Mouse (Mus musculus) forebrain, embryonic 11.5 days (tissue): ENCODE results near the gene Rasl12. TPM values are rescaled to one million over a fixed set of nuclear protein-coding genes. Genes with fewer than 3 reads are reported as not detected.

Experiments
- ATAC-seq: fragments of 200-750 bp; cut with Nextera tagmentation; replicated peaks from 2 replicates; pipeline ENCODE4 v1.8.0; 2017; ENCODE audit warnings: moderate TSS enrichment; ENCODE audit not compliant: low FRiP score
- DNase-seq: peaks from one replicate; pipeline ENCODE4 v3.0.0-alpha.2; 2017; ENCODE audit warnings: low spot score
- H3K27ac ChIP-seq: fragments of 300-500 bp; sonication (generic); 2 replicates; pipeline ENCODE4 v1.5.1; 2014; ENCODE audit warnings: low read depth, low read length
- H3K27me3 ChIP-seq: fragments of 300-500 bp; sonication (generic); 2 replicates; pipeline ENCODE4 v1.6.1; 2014; ENCODE audit warnings: mild to moderate bottlenecking, low read length, mixed read lengths; ENCODE audit not compliant: control insufficient read depth, insufficient read depth
- H3K36me3 ChIP-seq: fragments of 300-500 bp; sonication (generic); 2 replicates; pipeline ENCODE4 v1.6.1; 2014; ENCODE audit warnings: mild to moderate bottlenecking, low read length, moderate library complexity, mixed read lengths; ENCODE audit not compliant: control insufficient read depth, insufficient read depth
- H3K4me1 ChIP-seq: fragments of 300-500 bp; sonication (generic); replicated peaks from 2 replicates; pipeline ENCODE4 v1.6.1; 2014; ENCODE audit warnings: low read length, mixed read lengths; ENCODE audit not compliant: control insufficient read depth, insufficient read depth
- H3K4me2 ChIP-seq: fragments of 300-500 bp; sonication (generic); 2 replicates; pipeline ENCODE4 v1.6.1; 2014; ENCODE audit warnings: low read depth, mild to moderate bottlenecking, low read length, moderate library complexity, mixed read lengths; ENCODE audit not compliant: severe bottlenecking
- H3K4me3 ChIP-seq: fragments of 300-500 bp; sonication (generic); 2 replicates; pipeline ENCODE4 v1.5.1; 2014; ENCODE audit warnings: low read depth, low read length
- H3K9ac ChIP-seq: fragments of 300-500 bp; sonication (generic); 2 replicates; pipeline ENCODE4 v1.6.1; 2014; ENCODE audit warnings: low read length
- H3K9me3 ChIP-seq: fragments of 300-500 bp; sonication (generic); 2 replicates; pipeline ENCODE4 v1.6.1; 2016; ENCODE audit warnings: low read length, mixed read lengths; ENCODE audit not compliant: control insufficient read depth
- WGBS: fragments of 180-500 bp; shearing (Covaris S2); extraction: QIAGEN DNeasy Blood & Tissue Kit; methylation state at CpG from one replicate; pipeline ENCODE4 v1.1.7; 2014; 5-methylcytosine and 5-hydroxymethylcytosine counted together
- polyA plus RNA-seq: library from polyadenylated mRNA; unstranded; fragments of >200 nt; fragmentation: Nextera tagmentation; extraction: Ambion mirVana; gene quantifications from 2 replicates; pipeline ENCODE4 v1.2.1, GENCODE M21; 2014

Gene Rasl12
- polyA plus RNA-seq, 1 experiment from 2014 or later, result 7.2 TPM

DNA sequence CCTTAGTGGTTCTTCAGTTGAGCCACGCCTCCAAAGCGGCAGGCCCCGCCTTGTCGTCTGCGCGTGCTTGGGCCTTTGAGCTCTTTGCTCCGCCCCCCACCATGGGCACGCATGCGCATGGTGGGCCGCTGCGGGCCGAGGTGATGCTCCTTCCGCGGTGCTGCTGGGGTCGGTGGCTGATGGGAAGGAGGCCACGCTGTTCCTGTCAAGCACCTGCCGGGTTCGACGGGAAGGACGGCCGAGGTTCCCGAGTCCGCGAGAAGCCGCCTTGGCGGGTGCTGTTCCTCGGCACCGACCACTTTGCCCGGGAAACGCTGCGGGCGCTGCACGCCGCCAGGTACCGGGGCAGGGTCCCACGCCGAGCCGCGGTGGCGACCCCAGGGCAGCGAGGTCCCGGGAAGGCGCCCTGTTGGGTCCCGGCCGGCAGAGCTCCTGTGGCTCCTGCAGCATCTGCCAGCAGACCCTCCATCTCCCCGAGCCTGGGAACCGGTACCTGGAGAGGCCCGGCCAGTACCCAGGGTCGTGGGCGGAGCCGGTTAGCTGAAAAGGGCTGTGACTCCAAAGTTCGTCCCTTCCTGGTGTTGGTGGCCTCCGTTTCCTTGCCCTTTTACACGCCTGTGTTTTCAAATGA, 37.5 kb downstream of the Rasl12 start, which contains the start of gene Mtfmt:
Mtfmt (plus strand) TSS at position 112 of the 631 bp plus-strand sequence.
- peak within 1 kb of the TSS; percentile 88 for H3K4me3 ChIP-seq
- H3K9me3 ChIP-seq, result no peaks in the 10 kb centered on the region
- H3K4me1 ChIP-seq, result no peaks in the 10 kb centered on the region
- H3K4me2 ChIP-seq, result peak within 1 kb of the TSS; percentile 77
- H3K27ac ChIP-seq, result no peak within 1 kb of the TSS
- peak; percentile 96 for DNase-seq
- WGBS, result under 1% methylated on average over 54 of the region's 54 CpGs
- peak within 1 kb of the TSS; percentile 85 for H3K9ac ChIP-seq
- H3K27me3 ChIP-seq, result no peaks in the 10 kb centered on the region
- ATAC-seq, result peak; percentile 91
- H3K36me3 ChIP-seq, result no peaks in the 10 kb centered on the region

DNA sequence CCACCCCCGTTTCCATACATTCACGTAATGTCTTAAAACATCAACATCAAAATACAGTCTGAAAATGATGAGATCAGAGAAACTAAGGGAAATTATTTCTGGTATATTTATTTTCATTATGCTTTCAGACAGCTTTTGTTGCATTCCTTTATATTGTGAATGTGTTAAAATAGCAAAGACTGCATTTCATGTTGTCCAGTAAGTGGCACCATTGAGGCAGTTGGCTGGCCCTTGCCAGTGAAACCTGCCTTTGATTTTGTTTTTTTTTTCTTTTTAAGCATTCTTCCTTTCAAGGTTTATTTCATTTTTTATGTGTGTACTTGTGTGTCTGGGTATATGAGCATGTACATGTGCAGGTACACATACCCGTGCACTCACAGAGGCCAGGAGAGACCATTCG, 46.4 kb downstream of the Rasl12 start:
- 93% methylated on average over 4 of the region's 4 CpGs for WGBS
- Histone ChIP-seq H3K27ac (no peak overlapping the region), H3K27me3 (no peaks in the 10 kb centered on the region), H3K4me1 (no peaks in the 10 kb centered on the region), H3K4me2 (no peak overlapping the region), H3K4me3 (no peak overlapping the region), H3K36me3 (peaks cover 12% of the 10 kb centered on the region), H3K9ac (no peak overlapping the region), H3K9me3 (no peaks in the 10 kb centered on the region)
- no peak for DNase-seq
- no peak for ATAC-seq

DNA sequence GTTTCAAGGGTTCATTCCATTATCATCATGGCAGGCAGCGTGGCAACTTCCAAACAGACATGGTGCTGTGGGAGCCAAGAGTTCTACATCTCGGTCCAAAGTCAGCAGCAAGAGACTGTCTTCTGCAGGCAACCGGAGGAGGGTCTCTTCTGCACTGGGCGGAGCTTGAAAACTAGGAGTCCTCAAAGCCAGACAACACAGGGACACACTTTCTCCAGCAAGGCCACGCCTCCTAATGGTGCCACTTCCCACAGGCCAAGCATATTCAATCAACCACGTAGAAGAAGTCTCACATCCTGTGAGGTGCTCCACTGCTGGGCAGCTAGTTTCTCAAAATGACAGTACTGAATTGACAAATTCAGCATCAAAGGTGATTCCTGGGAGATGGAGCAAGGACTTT, 49.6 kb downstream of the Rasl12 start:
- H3K9ac ChIP-seq, result no peak overlapping the region
- no peak overlapping the region for H3K4me2 ChIP-seq
- no peak for ATAC-seq
- DNase-seq, result no peak
- no peak overlapping the region for H3K4me3 ChIP-seq
- H3K36me3 ChIP-seq, result peaks cover 12% of the 10 kb centered on the region
- no peaks in the 10 kb centered on the region for H3K9me3 ChIP-seq
- H3K4me1 ChIP-seq, result no peaks in the 10 kb centered on the region
- no peaks in the 10 kb centered on the region for H3K27me3 ChIP-seq
- H3K27ac ChIP-seq, result no peak overlapping the region
- 90% methylated on average over 6 of the region's 6 CpGs for WGBS

DNA sequence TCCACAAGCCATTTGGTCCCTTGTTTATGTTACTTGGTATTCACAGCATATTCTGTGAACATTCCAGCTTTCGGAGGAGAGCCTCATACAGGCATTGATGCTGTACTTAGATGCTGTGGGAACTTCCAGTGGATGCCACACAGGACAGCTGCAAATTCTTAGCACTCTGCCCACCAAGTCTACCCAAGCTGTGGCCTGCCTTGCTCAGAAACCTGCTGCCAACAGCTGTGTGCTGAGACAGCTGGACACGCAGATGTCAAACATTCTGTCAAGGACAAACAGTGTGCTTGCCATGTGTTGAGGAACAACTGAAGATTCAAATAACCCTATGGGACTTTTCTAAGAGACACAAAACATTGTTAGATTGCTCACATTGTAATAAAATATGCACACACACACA, 60.7 kb downstream of the Rasl12 start:
- no peak overlapping the region for H3K9ac ChIP-seq
- DNase-seq, result no peak
- no peak for ATAC-seq
- peaks cover 6% of the 10 kb centered on the region for H3K4me1 ChIP-seq
- no peaks in the 10 kb centered on the region for H3K9me3 ChIP-seq
- H3K27me3 ChIP-seq, result no peaks in the 10 kb centered on the region
- H3K4me3 ChIP-seq, result no peak overlapping the region
- no peak overlapping the region for H3K4me2 ChIP-seq
- 97% methylated on average over 2 of the region's 2 CpGs for WGBS
- H3K27ac ChIP-seq, result no peak overlapping the region
- H3K36me3 ChIP-seq, result no peaks in the 10 kb centered on the region

DNA sequence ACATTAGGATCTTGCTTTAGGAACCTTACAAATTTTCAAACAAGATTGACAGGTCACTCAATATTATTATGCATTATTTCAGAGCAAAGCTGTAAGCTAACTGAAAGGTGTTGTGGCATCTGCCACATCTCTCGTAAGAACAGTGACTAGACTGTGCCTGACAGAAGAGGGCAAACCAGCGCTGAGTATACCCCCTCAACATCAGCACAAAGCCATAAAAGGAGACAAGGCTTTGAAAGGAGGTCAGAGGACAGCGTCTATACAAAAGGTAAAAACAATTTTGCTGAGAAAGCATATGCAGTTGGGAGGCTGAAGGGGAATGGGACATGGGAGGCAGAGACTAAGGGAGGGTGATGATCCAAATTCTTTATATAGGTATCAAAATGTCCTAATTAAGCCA, 61.9 kb downstream of the Rasl12 start:
- Histone ChIP-seq H3K4me3 (peak overlapping the region; percentile 71), H3K27ac (peak overlapping the region; percentile 19; the same call in 1 of the 2 replicates), H3K4me2 (peak overlapping the region; percentile 75; the same call in 1 of the 2 replicates), H3K9me3 (no peaks in the 10 kb centered on the region), H3K27me3 (no peaks in the 10 kb centered on the region), H3K4me1 (peaks cover 6% of the 10 kb centered on the region), H3K36me3 (no peaks in the 10 kb centered on the region), H3K9ac (peak overlapping the region; percentile 84)
- 40% methylated on average over 3 of the region's 3 CpGs for WGBS
- ATAC-seq (peak; percentile 21), DNase-seq (no peak)

DNA sequence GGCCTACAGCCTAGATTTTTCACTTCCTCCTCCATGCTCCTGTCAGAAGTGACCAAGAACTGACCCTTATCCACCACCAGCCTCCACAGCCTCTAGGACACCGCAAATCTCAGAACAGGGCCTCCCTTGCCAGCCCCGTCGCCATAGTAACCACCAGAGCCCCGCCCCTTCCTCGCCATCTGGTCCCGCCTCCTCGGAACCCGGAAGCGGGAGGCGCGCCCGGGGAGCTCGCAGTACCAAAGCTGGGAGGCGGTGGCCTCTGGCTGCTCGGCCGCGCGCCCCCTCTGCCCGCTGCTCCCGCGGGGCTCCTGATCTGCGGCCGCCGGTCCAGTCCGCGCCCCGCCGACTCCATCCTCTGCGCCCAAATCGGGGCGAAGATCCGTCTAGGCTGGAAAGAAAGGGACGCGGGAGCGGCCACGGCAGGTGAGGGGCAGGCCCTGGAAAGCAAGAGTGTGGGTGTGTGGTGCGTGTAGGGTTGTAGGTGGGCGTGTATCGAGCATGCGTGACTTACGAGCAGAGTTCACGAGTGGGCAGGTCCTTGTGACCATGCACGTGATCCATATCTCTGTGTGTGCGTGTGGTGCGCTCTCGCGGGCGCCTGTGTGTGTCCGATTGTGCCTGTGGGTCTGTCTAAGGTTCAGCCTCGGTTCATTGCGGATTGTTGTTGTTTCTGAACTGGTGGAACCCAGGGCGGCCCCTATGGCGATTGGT, 62.6 kb downstream of the Rasl12 start, which contains the start of gene Spg21:
Spg21 (plus strand) TSS at position 216 of the 711 bp plus-strand sequence.
- peak within 1 kb of the TSS; percentile 75 for H3K4me2 ChIP-seq
- DNase-seq (peak; percentile 97), ATAC-seq (peak; percentile 98)
- H3K4me1 ChIP-seq, result peaks cover 6% of the 10 kb centered on the region
- peak within 1 kb of the TSS; percentile 84 for H3K9ac ChIP-seq
- no peaks in the 10 kb centered on the region; the same call in 1 of the 2 replicates for H3K36me3 ChIP-seq
- H3K4me3 ChIP-seq, result peak within 1 kb of the TSS; percentile 71
- H3K27me3 ChIP-seq, result no peaks in the 10 kb centered on the region
- H3K27ac ChIP-seq, result peak within 1 kb of the TSS; percentile 72; the same call in 1 of the 2 replicates
- WGBS, result 0% methylated on average over 52 of the region's 53 CpGs
- no peaks in the 10 kb centered on the region for H3K9me3 ChIP-seq

DNA sequence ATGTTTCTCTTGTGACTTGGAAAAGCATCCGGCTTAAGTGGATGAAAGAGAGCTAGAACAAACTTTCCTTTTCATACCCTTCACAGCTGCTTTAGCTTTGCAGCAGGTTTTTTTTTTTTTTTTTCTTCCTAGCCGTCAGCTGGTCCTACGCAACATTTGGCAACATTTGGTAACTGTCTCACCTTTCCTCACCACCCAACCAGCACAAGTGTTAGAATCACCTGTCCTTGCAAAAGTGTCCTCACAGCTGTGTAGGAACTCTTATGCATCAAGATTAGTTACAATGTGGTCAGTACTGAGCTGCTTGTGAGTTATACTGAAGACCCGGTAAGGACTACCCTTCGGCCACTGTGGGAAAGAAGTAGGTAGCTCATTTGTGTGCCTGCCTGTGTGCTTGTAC, 64.2 kb downstream of the Rasl12 start:
- 84% methylated on average over 5 of the region's 5 CpGs for WGBS
- no peak overlapping the region for H3K4me3 ChIP-seq
- no peaks in the 10 kb centered on the region; the same call in 1 of the 2 replicates for H3K36me3 ChIP-seq
- no peak overlapping the region for H3K9ac ChIP-seq
- no peak overlapping the region for H3K4me2 ChIP-seq
- ATAC-seq, result no peak
- peaks cover 6% of the 10 kb centered on the region for H3K4me1 ChIP-seq
- no peaks in the 10 kb centered on the region for H3K9me3 ChIP-seq
- no peaks in the 10 kb centered on the region for H3K27me3 ChIP-seq
- DNase-seq, result no peak
- H3K27ac ChIP-seq, result no peak overlapping the region

DNA sequence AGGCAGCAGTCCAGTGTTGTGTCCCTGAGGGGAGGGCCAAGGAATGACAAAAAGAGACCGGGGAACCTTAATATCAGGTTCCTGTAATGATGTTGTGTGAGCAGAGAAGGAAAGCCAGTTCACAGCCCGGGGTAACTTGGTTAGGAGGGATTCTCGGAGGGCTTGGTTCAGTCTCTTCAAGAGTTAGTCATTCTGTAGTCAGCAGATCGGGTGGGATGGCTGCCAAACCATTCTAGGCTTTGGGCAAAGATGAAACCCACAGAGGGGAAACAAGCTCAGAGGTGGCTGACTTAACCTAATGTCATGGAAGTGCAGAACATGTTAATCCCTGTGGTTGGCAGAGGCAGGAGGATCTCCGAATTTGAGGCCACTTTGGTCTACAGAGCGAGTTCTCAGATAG, 65.9 kb downstream of the Rasl12 start:
- WGBS, result 87% methylated on average over 6 of the region's 6 CpGs

More for the DNA sequence above, 65.9 kb downstream of the Rasl12 start:
- Histone ChIP-seq H3K4me3 (no peak overlapping the region), H3K9ac (no peak overlapping the region), H3K27ac (no peak overlapping the region), H3K4me2 (no peak overlapping the region), H3K9me3 (no peaks in the 10 kb centered on the region), H3K27me3 (no peaks in the 10 kb centered on the region), H3K4me1 (peaks cover 6% of the 10 kb centered on the region), H3K36me3 (no peaks in the 10 kb centered on the region; the same call in 1 of the 2 replicates)
- DNase-seq, result no peak
- no peak for ATAC-seq
